Mouse (Mus musculus): ENCODE measurements around the gene Zfand4. TPM values are rescaled to one million over a fixed set of nuclear protein-coding genes. Genes with fewer than 3 reads are reported as not detected.

Gene Zfand4
- total and polyA plus RNA-seq, 3 experiments = 1.7 to 20.8 (median 13.5) TPM

DNA sequence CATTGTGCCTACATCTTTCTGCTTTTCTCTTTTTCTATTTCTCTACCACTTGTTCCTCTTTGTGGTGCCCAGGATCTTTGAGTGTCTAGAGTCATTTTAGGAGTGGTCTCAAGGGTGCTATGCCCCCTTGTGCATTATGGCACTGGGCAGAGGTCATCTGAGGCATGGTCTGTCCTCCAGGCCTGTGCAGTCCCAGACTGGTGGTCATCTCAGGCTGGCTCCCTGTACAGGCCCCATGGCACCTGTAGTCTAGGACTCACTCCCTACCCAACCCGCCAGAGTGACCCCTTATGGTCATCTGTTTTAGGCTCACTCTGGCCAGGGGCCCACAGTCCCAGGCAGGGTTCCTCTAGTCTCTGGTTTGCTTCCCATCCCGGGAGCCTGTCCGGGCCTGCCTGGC lies 107.5 kb downstream of the Zfand4 start:
- H3K9me3 ChIP-seq (replicated peaks) = no peaks in the 10 kb centered on the region
- TF ChIP-seq POLR2AphosphoS5 (IDR thresholded peaks at IDR 0.05; ENCODE audit: insufficient replicate concordance, low read depth, low read length) (no peak), TAL1 (conservative IDR thresholded peaks at IDR 0.05; ENCODE audit: low read depth, low read length) (no peak), GATA2 (IDR thresholded peaks at IDR 0.05; ENCODE audit: borderline replicate concordance, low read depth, low read length) (no peak), CTCF (IDR thresholded peaks at IDR 0.05; ENCODE audit: low read depth, low read length) (no peak), GATA1 (IDR thresholded peaks at IDR 0.05; ENCODE audit: borderline replicate concordance, low read length) (no peak)
- ATAC-seq (ENCODE audit: extremely low read depth, insufficient number of reproducible peaks, low FRiP score, poor library complexity, severe bottlenecking) (no peak), DNase-seq (ENCODE audit: low spot score) (no peak)
- H3K27me3 ChIP-seq (ENCODE audit: insufficient read depth, low read length) = no peaks in the 10 kb centered on the region
- H3K4me1 ChIP-seq (ENCODE audit: insufficient read depth, low read depth, low read length) = peaks cover 16% of the 10 kb centered on the region
- no peak overlapping the region for H3K4me3 ChIP-seq (ENCODE audit: low read depth, low read length)
- H3K36me3 ChIP-seq (replicated peaks) = peaks cover 14% of the 10 kb centered on the region

DNA sequence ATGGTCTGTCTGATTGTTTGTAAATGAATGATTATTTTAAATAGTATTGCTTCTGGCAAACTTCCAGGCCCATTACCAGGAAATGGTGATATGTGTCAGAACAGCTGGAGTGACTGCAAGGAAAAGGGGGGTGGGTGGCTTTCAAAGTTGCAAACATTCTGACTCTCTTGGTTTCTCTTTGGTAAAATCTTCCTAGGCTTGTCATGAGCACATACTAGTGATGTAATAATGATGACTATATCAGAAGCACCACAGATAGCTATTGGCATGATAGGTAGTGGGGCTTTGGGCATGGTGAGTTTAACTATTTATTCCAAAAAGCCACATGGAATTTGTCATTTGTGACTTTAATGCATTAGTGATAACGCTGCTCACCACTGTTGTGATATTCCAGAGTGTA lies 110.1 kb downstream of the Zfand4 start:
- no peak for TF ChIP-seq GATA2 (IDR thresholded peaks at IDR 0.05; ENCODE audit: borderline replicate concordance, low read depth, low read length)
- no peak for TF ChIP-seq POLR2AphosphoS5 (IDR thresholded peaks at IDR 0.05; ENCODE audit: insufficient replicate concordance, low read depth, low read length)
- TF ChIP-seq TAL1 (conservative IDR thresholded peaks at IDR 0.05; ENCODE audit: low read depth, low read length) = no peak
- Histone ChIP-seq H3K36me3 (replicated peaks) (peaks cover 27% of the 10 kb centered on the region), H3K4me1 (ENCODE audit: insufficient read depth, low read depth, low read length) (peaks cover 16% of the 10 kb centered on the region), H3K27me3 (ENCODE audit: insufficient read depth, low read length) (no peaks in the 10 kb centered on the region), H3K9me3 (replicated peaks) (no peaks in the 10 kb centered on the region), H3K4me3 (ENCODE audit: low read depth, low read length) (no peak overlapping the region)
- ATAC-seq (ENCODE audit: extremely low read depth, insufficient number of reproducible peaks, low FRiP score, poor library complexity, severe bottlenecking) (no peak), DNase-seq (ENCODE audit: low spot score) (no peak)

DNA sequence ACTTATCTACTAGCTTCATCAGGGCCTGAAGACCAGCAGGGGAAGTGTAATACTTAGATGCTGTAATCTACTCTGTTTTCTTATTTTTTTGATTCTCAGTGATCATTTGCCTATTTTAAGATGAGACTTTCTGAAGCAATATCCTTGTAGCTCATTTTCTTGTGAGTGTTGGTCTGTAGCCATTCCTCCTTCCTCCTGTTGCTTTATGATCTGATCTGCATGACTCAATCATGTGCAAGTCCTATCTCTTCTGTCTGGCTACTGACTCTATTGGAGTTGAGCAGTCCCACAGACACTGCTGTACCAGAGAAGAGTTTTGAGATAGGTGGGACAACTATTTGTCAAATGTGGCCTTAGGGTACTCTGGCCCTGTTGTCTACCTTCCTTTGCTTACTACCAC lies 110.6 kb downstream of the Zfand4 start:
- no peak for ATAC-seq (ENCODE audit: extremely low read depth, insufficient number of reproducible peaks, low FRiP score, poor library complexity, severe bottlenecking)
- H3K27me3 ChIP-seq (ENCODE audit: insufficient read depth, low read length) = no peaks in the 10 kb centered on the region
- TF ChIP-seq CTCF (IDR thresholded peaks at IDR 0.05; ENCODE audit: low read depth, low read length) (no peak), GATA2 (IDR thresholded peaks at IDR 0.05; ENCODE audit: borderline replicate concordance, low read depth, low read length) (no peak), GATA1 (IDR thresholded peaks at IDR 0.05; ENCODE audit: borderline replicate concordance, low read length) (no peak), POLR2AphosphoS5 (IDR thresholded peaks at IDR 0.05; ENCODE audit: insufficient replicate concordance, low read depth, low read length) (no peak), TAL1 (conservative IDR thresholded peaks at IDR 0.05; ENCODE audit: low read depth, low read length) (no peak)
- no peak for DNase-seq (ENCODE audit: low spot score)
- H3K36me3 ChIP-seq (replicated peaks) = peaks cover 32% of the 10 kb centered on the region
- H3K4me3 ChIP-seq (ENCODE audit: low read depth, low read length) = no peak overlapping the region
- H3K4me1 ChIP-seq (ENCODE audit: insufficient read depth, low read depth, low read length) = peaks cover 16% of the 10 kb centered on the region
- no peaks in the 10 kb centered on the region for H3K9me3 ChIP-seq (replicated peaks)

DNA sequence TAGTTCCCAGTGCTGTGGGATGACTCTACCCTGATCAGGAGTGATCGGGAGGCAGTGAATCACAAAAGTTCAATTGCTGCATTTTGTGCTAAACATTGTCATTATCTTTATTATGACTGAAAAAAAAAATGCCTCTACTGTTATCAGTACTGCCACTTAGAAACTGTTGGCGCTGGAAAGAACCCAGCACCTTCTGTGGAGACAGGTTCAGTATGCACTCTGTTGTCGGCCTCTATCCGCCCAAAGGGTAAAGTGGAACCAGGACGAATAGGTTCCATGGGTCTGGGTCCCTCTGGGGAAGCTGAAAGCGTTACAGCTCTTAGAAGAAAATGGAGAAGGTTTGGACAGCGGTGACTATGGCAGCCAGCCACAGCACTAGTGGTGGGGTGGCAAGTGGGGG lies 114.9 kb downstream of the Zfand4 start:
- Histone ChIP-seq H3K4me1 (ENCODE audit: insufficient read depth, low read depth, low read length) (peaks cover 5% of the 10 kb centered on the region; the same call in 1 of the 2 replicates), H3K9me3 (replicated peaks) (no peaks in the 10 kb centered on the region), H3K36me3 (replicated peaks) (peaks cover 29% of the 10 kb centered on the region), H3K27me3 (ENCODE audit: insufficient read depth, low read length) (no peaks in the 10 kb centered on the region), H3K4me3 (ENCODE audit: low read depth, low read length) (no peak overlapping the region)
- TF ChIP-seq TAL1 (conservative IDR thresholded peaks at IDR 0.05; ENCODE audit: low read depth, low read length) (no peak), GATA1 (IDR thresholded peaks at IDR 0.05; ENCODE audit: borderline replicate concordance, low read length) (no peak), GATA2 (IDR thresholded peaks at IDR 0.05; ENCODE audit: borderline replicate concordance, low read depth, low read length) (no peak), POLR2AphosphoS5 (IDR thresholded peaks at IDR 0.05; ENCODE audit: insufficient replicate concordance, low read depth, low read length) (no peak), CTCF (IDR thresholded peaks at IDR 0.05; ENCODE audit: low read depth, low read length) (no peak)
- ATAC-seq (ENCODE audit: extremely low read depth, insufficient number of reproducible peaks, low FRiP score, poor library complexity, severe bottlenecking) (no peak), DNase-seq (ENCODE audit: low spot score) (no peak)

Other genes with a start within 250 kb of the Zfand4 start
- gene Tmcc1, start 70.7 kb upstream of the Zfand4 start, total RNA-seq (2014; fragmentation: Nextera tagmentation) = 12.1 and 14.6 TPM in 2 replicates
- gene Tmcc1, start 70.7 kb upstream of the Zfand4 start, total RNA-seq (2017) = 15.6 and 18.6 TPM in 2 replicates
- 0.86 and 1.0 TPM in 2 replicates for gene Tmcc1, start 70.7 kb upstream of the Zfand4 start, polyA plus RNA-seq (2012)
- 60.7 and 63.1 TPM in 2 replicates for gene Washc2, start 56.2 kb upstream of the Zfand4 start, total RNA-seq (2014; fragmentation: Nextera tagmentation)
- 87.8 and 96.2 TPM in 2 replicates for gene Washc2, start 56.2 kb upstream of the Zfand4 start, total RNA-seq (2017)
- gene Washc2, start 56.2 kb upstream of the Zfand4 start, polyA plus RNA-seq (2012) = 15.3 and 18.0 TPM in 2 replicates
- 35.1 and 191 TPM in 2 replicates for gene March8, start 73.8 kb downstream of the Zfand4 start, total RNA-seq (2014; fragmentation: Nextera tagmentation)
- 53.9 and 70.9 TPM in 2 replicates for gene March8, start 73.8 kb downstream of the Zfand4 start, total RNA-seq (2017)
- 8.8 and 9.9 TPM in 2 replicates for gene March8, start 73.8 kb downstream of the Zfand4 start, polyA plus RNA-seq (2012)
- 73.4 and 102 TPM in 2 replicates for gene Alox5, start 197.0 kb downstream of the Zfand4 start, total RNA-seq (2014; fragmentation: Nextera tagmentation)
- 87.0 and 92.5 TPM in 2 replicates for gene Alox5, start 197.0 kb downstream of the Zfand4 start, total RNA-seq (2017)
- 22.3 and 24.0 TPM in 2 replicates for gene Alox5, start 197.0 kb downstream of the Zfand4 start, polyA plus RNA-seq (2012)
- not detected in 2 replicates for gene Olfr211, start 224.9 kb downstream of the Zfand4 start, total RNA-seq (2014; fragmentation: Nextera tagmentation)
- gene Olfr211, start 224.9 kb downstream of the Zfand4 start, total RNA-seq (2017) = 0.06 and 0.22 TPM in 2 replicates
- gene Olfr211, start 224.9 kb downstream of the Zfand4 start, polyA plus RNA-seq (2012) = not detected in 2 replicates
- 0.24 TPM in 1 of 2 replicates, not detected in the other for gene Olfr212, start 242.3 kb downstream of the Zfand4 start, total RNA-seq (2014; fragmentation: Nextera tagmentation)
- gene Olfr212, start 242.3 kb downstream of the Zfand4 start, total RNA-seq (2017) = 0.06 and 0.27 TPM in 2 replicates
- gene Olfr212, start 242.3 kb downstream of the Zfand4 start, polyA plus RNA-seq (2012) = not detected in 2 replicates